Mouse (Mus musculus) myocyte (in vitro differentiated cells): ENCODE results near the gene Tspan31. TPM values are rescaled to one million over a fixed set of nuclear protein-coding genes. Genes with fewer than 3 reads are reported as not detected.
A peak's percentile ranks its signal among the peaks of the same experiment; 100 is the strongest.
"Not testable (repeated sequence)": the region's sequence is repeated elsewhere in the genome, so short reads cannot be mapped to it uniquely, and the experiment has no call there.

ENCODE experiments used
- H3K27me3 ChIP-seq: one replicate; pipeline ENCODE4 v1.6.1; 2011; ENCODE audit not compliant: control insufficient read depth, insufficient read depth, insufficient read length
- H3K36me3 ChIP-seq: one replicate; pipeline ENCODE4 v1.6.1; 2011; ENCODE audit not compliant: control insufficient read depth, insufficient read depth
- H3K4me2 ChIP-seq: one replicate; pipeline ENCODE4 v1.6.1; 2011; ENCODE audit warnings: low read depth, control low read depth
- H3K4me3 ChIP-seq: one replicate; pipeline ENCODE4 v1.5.1; 2011; ENCODE audit warnings: mild to moderate bottlenecking, control low read depth, moderate library complexity
- H3K79me2 ChIP-seq: one replicate; pipeline ENCODE4 v1.6.1; 2011; ENCODE audit not compliant: control insufficient read depth, insufficient read depth
- H3ac ChIP-seq: one replicate; pipeline ENCODE4 v1.6.1; 2011; ENCODE audit not compliant: control insufficient read depth, insufficient read length
- CEBPB ChIP-seq: IDR thresholded peaks from 2 replicates; pipeline ENCODE4 v1.6.1; 2011; ENCODE audit warnings: mild to moderate bottlenecking, moderate library complexity; ENCODE audit not compliant: poor library complexity, insufficient read depth, severe bottlenecking
- E2F4 ChIP-seq: IDR thresholded peaks from one replicate; pipeline ENCODE4 v1.6.1; 2011; ENCODE audit warnings: mild to moderate bottlenecking, control low read depth, moderate library complexity; ENCODE audit not compliant: insufficient read depth
- MAX ChIP-seq: IDR thresholded peaks from one replicate; pipeline ENCODE4 v1.6.1; 2011; ENCODE audit warnings: low read depth, mild to moderate bottlenecking, control low read depth
- MYOD1 ChIP-seq, 3 experiments: IDR thresholded peaks; one replicate each; pipeline ENCODE4 v1.6.1; 2011; ENCODE audit warnings: control low read depth in 2 of 3, low read depth in 2 of 3, mild to moderate bottlenecking in 2 of 3, moderate library complexity in 1 of 3; ENCODE audit not compliant: insufficient read length in 2 of 3, control insufficient read depth in 1 of 3
- MYOG ChIP-seq, 3 experiments: IDR thresholded peaks; one replicate each; pipeline ENCODE4 v1.6.1; 2011; ENCODE audit warnings: control low read depth in 2 of 3, low read depth in 2 of 3, mild to moderate bottlenecking in 2 of 3; ENCODE audit not compliant: insufficient read length in 2 of 3, control insufficient read depth in 1 of 3, insufficient read depth in 1 of 3
- POLR2A ChIP-seq: IDR thresholded peaks from one replicate; pipeline ENCODE4 v1.6.1; 2011; ENCODE audit warnings: low read depth, mild to moderate bottlenecking, control low read depth, moderate library complexity; ENCODE audit not compliant: insufficient read length
- POLR2AphosphoS2 ChIP-seq: IDR thresholded peaks from one replicate; pipeline ENCODE4 v1.6.1; 2011; ENCODE audit warnings: low read depth, control low read depth; ENCODE audit not compliant: insufficient read length
- REST ChIP-seq: IDR thresholded peaks from one replicate; pipeline ENCODE4 v1.6.1; 2011; ENCODE audit warnings: mild to moderate bottlenecking, control low read depth, moderate library complexity; ENCODE audit not compliant: insufficient read depth, insufficient read length
- SRF ChIP-seq: IDR thresholded peaks from one replicate; pipeline ENCODE4 v1.6.1; 2011; ENCODE audit warnings: low read depth; ENCODE audit not compliant: control insufficient read depth, insufficient read length
- TCF12 ChIP-seq: IDR thresholded peaks from one replicate; pipeline ENCODE4 v1.6.1; 2011; ENCODE audit warnings: mild to moderate bottlenecking, control low read depth; ENCODE audit not compliant: poor library complexity, insufficient read depth, severe bottlenecking
- TCF3 ChIP-seq: IDR thresholded peaks from one replicate; pipeline ENCODE4 v1.6.1; 2011; ENCODE audit warnings: low read depth, control low read depth; ENCODE audit not compliant: insufficient read length
- USF1 ChIP-seq: IDR thresholded peaks from one replicate; pipeline ENCODE4 v1.6.1; 2011; ENCODE audit warnings: low read depth, mild to moderate bottlenecking, control low read depth, moderate library complexity
- polyA plus RNA-seq: library from polyadenylated mRNA; unstranded; fragments of >200 nt; fragmentation: generic; extraction: Trizol; gene quantifications from one replicate; pipeline ENCODE4 v1.2.1, GENCODE M21; 2012; ENCODE audit warnings: missing spikeins

Gene Tspan31
- polyA plus RNA-seq, 1 experiment: 139 TPM

GRCm38 (mm10) chr10:127063913-127064870 is 5.9 kb downstream of the Tspan31 start:
- H3K4me2 ChIP-seq: peak overlapping the region; percentile 79
- H3K79me2 ChIP-seq: peaks cover 33% of the 10 kb centered on the region
- peaks cover 35% of the 10 kb centered on the region for H3K36me3 ChIP-seq
- peak overlapping the region; percentile 98 for H3K4me3 ChIP-seq
- peak overlapping the region; percentile 17 for H3ac ChIP-seq
- TF ChIP-seq MAX (no peak), TCF3 (no peak), TCF12 (no peak), REST (no peak), SRF (no peak), USF1 (no peak), POLR2A (no peak), MYOG (IDR thresholded peaks at IDR 0.05; ENCODE audit: control insufficient read depth in 1 of 3, insufficient read depth in 1 of 3, insufficient read length in 2 of 3, low read depth in 2 of 3) (no peak), MYOD1 (IDR thresholded peaks at IDR 0.05; ENCODE audit: control insufficient read depth in 1 of 3, insufficient read length in 2 of 3, low read depth in 2 of 3) (no peak), POLR2AphosphoS2 (no peak), E2F4 (no peak), CEBPB (no peak)
- H3K27me3 ChIP-seq: no peaks in the 10 kb centered on the region

- peak within 1 kb of the TSS; percentile 98 for H3K4me3 ChIP-seq
- H3K4me2 ChIP-seq: peak within 1 kb of the TSS; percentile 79
- peak; percentile 47 for TF ChIP-seq POLR2AphosphoS2
- TF ChIP-seq REST: no peak
- peak; percentile 97 for TF ChIP-seq USF1
- TF ChIP-seq TCF12: no peak
- peak; percentile 57 for TF ChIP-seq POLR2A
- peak in 1 of 3 experiments; percentile 52 for TF ChIP-seq MYOD1 (IDR thresholded peaks at IDR 0.05; ENCODE audit: control insufficient read depth in 1 of 3, insufficient read length in 2 of 3, low read depth in 2 of 3)
- TF ChIP-seq SRF: peak; percentile 59
- peak in 1 of 3 experiments; percentile 35 for TF ChIP-seq MYOG (IDR thresholded peaks at IDR 0.05; ENCODE audit: control insufficient read depth in 1 of 3, insufficient read depth in 1 of 3, insufficient read length in 2 of 3, low read depth in 2 of 3)
- TF ChIP-seq TCF3: no peak
- TF ChIP-seq MAX: no peak
- peak; percentile 17 for TF ChIP-seq E2F4
- TF ChIP-seq CEBPB: no peak
- H3K27me3 ChIP-seq: no peaks in the 10 kb centered on the region
- H3ac ChIP-seq: peak within 1 kb of the TSS; percentile 17
- H3K36me3 ChIP-seq: peaks cover 31% of the 10 kb centered on the region
- peaks cover 25% of the 10 kb centered on the region for H3K79me2 ChIP-seq
These were observed 6.7 kb downstream of the Tspan31 start, which contains the start of gene Cdk4 for GRCm38 (mm10) chr10:127063239-127063872. Gene Cdk4 (plus strand): TSS chr10:127063534.

- peak overlapping the region; percentile 75 for H3K4me2 ChIP-seq
- H3K79me2 ChIP-seq: peaks cover 24% of the 10 kb centered on the region
- H3ac ChIP-seq: no peak overlapping the region
- H3K27me3 ChIP-seq: no peaks in the 10 kb centered on the region
- peaks cover 24% of the 10 kb centered on the region for H3K36me3 ChIP-seq
- H3K4me3 ChIP-seq: peak overlapping the region; percentile 98
- TF ChIP-seq CEBPB (peak; percentile 50; the same call in 1 of the 2 replicates), E2F4 (no peak)
These were observed 7.6 kb downstream of the Tspan31 start for GRCm38 (mm10) chr10:127062503-127062902.

GRCm38 (mm10) chr10:127062101-127062500 is 8.0 kb downstream of the Tspan31 start:
- not testable (repeated sequence) for H3K27me3 ChIP-seq

GRCm38 (mm10) chr10:127061513-127061912 is 8.6 kb downstream of the Tspan31 start:
- Histone ChIP-seq H3K4me2 (no peak overlapping the region), H3K4me3 (no peak overlapping the region), H3K79me2 (peaks cover 24% of the 10 kb centered on the region), H3ac (no peak overlapping the region), H3K36me3 (peaks cover 15% of the 10 kb centered on the region), H3K27me3 (no peaks in the 10 kb centered on the region)
- no peak for TF ChIP-seq MYOD1 (IDR thresholded peaks at IDR 0.05; ENCODE audit: control insufficient read depth in 1 of 3, insufficient read length in 2 of 3, low read depth in 2 of 3)
- TF ChIP-seq CEBPB: no peak
- TF ChIP-seq TCF3: no peak
- TF ChIP-seq TCF12: no peak
- TF ChIP-seq USF1: no peak
- no peak for TF ChIP-seq POLR2A
- TF ChIP-seq REST: no peak
- no peak for TF ChIP-seq MYOG (IDR thresholded peaks at IDR 0.05; ENCODE audit: control insufficient read depth in 1 of 3, insufficient read depth in 1 of 3, insufficient read length in 2 of 3, low read depth in 2 of 3)
- no peak for TF ChIP-seq SRF
- TF ChIP-seq POLR2AphosphoS2: no peak
- no peak for TF ChIP-seq MAX
- no peak for TF ChIP-seq E2F4

More at GRCm38 (mm10) chr10:127062101-127062500, 8.0 kb downstream of the Tspan31 start:
- H3K4me3 ChIP-seq: peak overlapping the region; percentile 98
- peaks cover 21% of the 10 kb centered on the region for H3K36me3 ChIP-seq
- not testable (repeated sequence) for H3ac ChIP-seq
- H3K4me2 ChIP-seq: peak overlapping the region; percentile 75
- peaks cover 24% of the 10 kb centered on the region for H3K79me2 ChIP-seq
